Mouse (Mus musculus) MEL (cell line): ENCODE results near the gene Gsn. TPM values are rescaled to one million over a fixed set of nuclear protein-coding genes. Genes with fewer than 3 reads are reported as not detected.

Experiments used
- DNase-seq: peaks from one replicate; pipeline ENCODE4 v3.0.0; 2011; ENCODE audit warnings: low read depth, low spot score
- H3K27ac ChIP-seq: 2 replicates; pipeline ENCODE4 v1.5.1; 2012; ENCODE audit warnings: low read depth, mild to moderate bottlenecking, control low read depth, low read length, moderate library complexity; ENCODE audit not compliant: control insufficient read depth
- H3K27me3 ChIP-seq, 2 experiments: fragments of 150-350 bp in 1 of 2; sonication (generic) in 1 of 2; 2 replicates each; pipeline ENCODE4 v1.6.1; 2012; ENCODE audit warnings: low read length in 2 of 2, mild to moderate bottlenecking in 2 of 2, improper control_type of control experiment in 1 of 2, moderate library complexity in 1 of 2; ENCODE audit not compliant: insufficient read depth in 2 of 2, control insufficient read depth in 1 of 2
- H3K36me3 ChIP-seq, 2 experiments: 2 replicates each; pipeline ENCODE4 v1.6.1; 2012 to 2014; ENCODE audit warnings: low read length in 2 of 2, improper control_type of control experiment in 1 of 2, inconsistent platforms in 1 of 2, mild to moderate bottlenecking in 1 of 2; ENCODE audit not compliant: insufficient read depth in 2 of 2, control insufficient read depth in 1 of 2
- H3K4me1 ChIP-seq, 2 experiments: fragments of 150-350 bp in 1 of 2; sonication (generic) in 1 of 2; 2 replicates each; pipeline ENCODE4 v1.6.1; 2012; ENCODE audit warnings: low read length in 2 of 2, improper control_type of control experiment in 1 of 2, mild to moderate bottlenecking in 1 of 2; ENCODE audit not compliant: insufficient read depth in 2 of 2, control insufficient read depth in 1 of 2
- H3K4me3 ChIP-seq, 2 experiments: fragments of 150-350 bp in 1 of 2; sonication (generic) in 1 of 2; 2 replicates each; pipeline ENCODE4 v1.5.1; 2012; ENCODE audit warnings: low read depth in 2 of 2, low read length in 2 of 2, mild to moderate bottlenecking in 2 of 2, moderate library complexity in 2 of 2, control low read depth in 1 of 2, improper control_type of control experiment in 1 of 2; ENCODE audit not compliant: control insufficient read depth in 1 of 2, insufficient read depth in 1 of 2
- H3K79me2 ChIP-seq: 2 replicates; pipeline ENCODE4 v1.6.1; 2012; ENCODE audit warnings: mild to moderate bottlenecking, low read length, moderate library complexity; ENCODE audit not compliant: control insufficient read depth, poor library complexity, insufficient read depth
- H3K9ac ChIP-seq: 2 replicates; pipeline ENCODE4 v1.6.1; 2012; ENCODE audit warnings: low read depth, mild to moderate bottlenecking, control low read depth, low read length, moderate library complexity; ENCODE audit not compliant: control insufficient read depth, poor library complexity, severe bottlenecking
- H3K9me3 ChIP-seq: fragments of 150-350 bp; sonication (generic); replicated peaks from 2 replicates; pipeline ENCODE4 v1.6.1; 2012; ENCODE audit warnings: mild to moderate bottlenecking, low read length, improper control_type of control experiment, moderate library complexity; ENCODE audit not compliant: insufficient read depth
- BHLHE40 ChIP-seq: IDR thresholded peaks from 2 replicates; pipeline ENCODE4 v1.6.1; 2012; ENCODE audit warnings: low read depth, mild to moderate bottlenecking, inconsistent platforms, low read length, improper control_type of control experiment, borderline replicate concordance
- CTCF ChIP-seq, 3 experiments: IDR thresholded peaks in 2 of 3; conservative IDR thresholded peaks in 1 of 3; 2 replicates each; pipeline ENCODE4 v1.5.1; 2011 to 2012; ENCODE audit warnings: low read length in 3 of 3, low read depth in 2 of 3, mild to moderate bottlenecking in 2 of 3, improper control_type of control experiment in 1 of 3, inconsistent platforms in 1 of 3, mixed read lengths in 1 of 3, moderate library complexity in 1 of 3; ENCODE audit not compliant: control insufficient read depth in 1 of 3, insufficient read depth in 1 of 3, poor library complexity in 1 of 3, severe bottlenecking in 1 of 3
- E2F4 ChIP-seq: IDR thresholded peaks from 2 replicates; pipeline ENCODE4 v1.6.1; 2011; ENCODE audit warnings: low read depth, low read length, improper control_type of control experiment, borderline replicate concordance
- ELF1 ChIP-seq: IDR thresholded peaks from 2 replicates; pipeline ENCODE4 v1.6.1; 2014; ENCODE audit warnings: low read depth, mild to moderate bottlenecking, inconsistent platforms, low read length, improper control_type of control experiment, moderate library complexity
- EP300 ChIP-seq, 2 experiments: IDR thresholded peaks; 2 replicates each; pipeline ENCODE4 v1.6.1; 2011; ENCODE audit warnings: improper control_type of control experiment in 2 of 2, low read length in 2 of 2, low read depth in 1 of 2, mild to moderate bottlenecking in 1 of 2
- ETS1 ChIP-seq: IDR thresholded peaks from 2 replicates; pipeline ENCODE4 v1.6.1; 2012; ENCODE audit warnings: low read depth, mild to moderate bottlenecking, inconsistent platforms, low read length, improper control_type of control experiment, moderate library complexity
- GATA1 ChIP-seq: IDR thresholded peaks from 2 replicates; pipeline ENCODE4 v1.6.1; 2011; ENCODE audit warnings: low read depth, low read length, improper control_type of control experiment
- HCFC1 ChIP-seq: IDR thresholded peaks from 2 replicates; pipeline ENCODE4 v1.6.1; 2012; ENCODE audit warnings: low read depth, mild to moderate bottlenecking, inconsistent platforms, low read length, improper control_type of control experiment, moderate library complexity
- JUND ChIP-seq: IDR thresholded peaks from 2 replicates; pipeline ENCODE4 v1.6.1; 2011; ENCODE audit warnings: low read depth, mild to moderate bottlenecking, improper control_type of control experiment, low read length
- KAT2A ChIP-seq: conservative IDR thresholded peaks from 2 replicates; pipeline ENCODE4 v1.6.1; 2012; ENCODE audit warnings: low read depth, low read length, improper control_type of control experiment, inconsistent platforms
- MAFK ChIP-seq: IDR thresholded peaks from 2 replicates; pipeline ENCODE4 v1.6.1; 2011; ENCODE audit warnings: low read depth, mild to moderate bottlenecking, low read length, improper control_type of control experiment, borderline replicate concordance
- MAZ ChIP-seq: IDR thresholded peaks from 2 replicates; pipeline ENCODE4 v1.6.1; 2012; ENCODE audit warnings: low read depth, mild to moderate bottlenecking, inconsistent platforms, low read length, improper control_type of control experiment
- MXI1 ChIP-seq: IDR thresholded peaks from 2 replicates; pipeline ENCODE4 v1.6.1; 2011; ENCODE audit warnings: mild to moderate bottlenecking, low read depth, low read length, improper control_type of control experiment
- MYB ChIP-seq: IDR thresholded peaks from 2 replicates; pipeline ENCODE4 v1.6.1; 2011; ENCODE audit warnings: mild to moderate bottlenecking, low read depth, low read length, improper control_type of control experiment
- MYC ChIP-seq: IDR thresholded peaks from 2 replicates; pipeline ENCODE4 v1.6.1; 2011; ENCODE audit warnings: low read depth, mild to moderate bottlenecking, low read length, improper control_type of control experiment, moderate library complexity
- NELFE ChIP-seq: IDR thresholded peaks from 2 replicates; pipeline ENCODE4 v1.6.1; 2011; ENCODE audit warnings: low read depth, low read length, improper control_type of control experiment
- NRF1 ChIP-seq: IDR thresholded peaks from 2 replicates; pipeline ENCODE4 v1.6.1; 2014; ENCODE audit warnings: low read depth, mild to moderate bottlenecking, inconsistent platforms, low read length, improper control_type of control experiment, moderate library complexity; ENCODE audit not compliant: poor library complexity, insufficient read depth, severe bottlenecking
- POLR2AphosphoS2 ChIP-seq: IDR thresholded peaks from 2 replicates; pipeline ENCODE4 v1.6.1; 2011; ENCODE audit warnings: low read length, improper control_type of control experiment
- RCOR1 ChIP-seq: IDR thresholded peaks from 2 replicates; pipeline ENCODE4 v1.6.1; 2012; ENCODE audit warnings: low read depth, mild to moderate bottlenecking, inconsistent platforms, low read length, improper control_type of control experiment
- SIN3A ChIP-seq: IDR thresholded peaks from 2 replicates; pipeline ENCODE4 v1.6.1; 2012; ENCODE audit warnings: low read length, improper control_type of control experiment, inconsistent platforms
- SMC3 ChIP-seq: IDR thresholded peaks from 2 replicates; pipeline ENCODE4 v1.6.1; 2011; ENCODE audit warnings: low read depth, low read length, improper control_type of control experiment
- TAL1 ChIP-seq: IDR thresholded peaks from 2 replicates; pipeline ENCODE4 v1.6.1; 2012; ENCODE audit warnings: mild to moderate bottlenecking, inconsistent platforms, low read length, moderate library complexity, mixed read lengths
- TBP ChIP-seq: IDR thresholded peaks from 2 replicates; pipeline ENCODE4 v1.8.0; 2011; ENCODE audit warnings: low read depth, low read length, improper control_type of control experiment
- TCF12 ChIP-seq: IDR thresholded peaks from 2 replicates; pipeline ENCODE4 v1.6.1; 2014; ENCODE audit warnings: low read depth, mild to moderate bottlenecking, inconsistent platforms, low read length, improper control_type of control experiment, moderate library complexity
- UBTF ChIP-seq: IDR thresholded peaks from 2 replicates; pipeline ENCODE4 v1.6.1; 2012; ENCODE audit warnings: low read depth, mild to moderate bottlenecking, inconsistent platforms, low read length, improper control_type of control experiment, moderate library complexity, borderline replicate concordance; ENCODE audit not compliant: insufficient read depth
- USF1 ChIP-seq: IDR thresholded peaks from 2 replicates; pipeline ENCODE4 v1.6.1; 2014; ENCODE audit warnings: low read depth, mild to moderate bottlenecking, inconsistent platforms, low read length, improper control_type of control experiment, moderate library complexity
- USF2 ChIP-seq, 2 experiments: IDR thresholded peaks; 2 replicates each; pipeline ENCODE4 v1.6.1; 2011 to 2012; ENCODE audit warnings: improper control_type of control experiment in 2 of 2, low read length in 2 of 2, borderline replicate concordance in 1 of 2, inconsistent platforms in 1 of 2, low read depth in 1 of 2, mild to moderate bottlenecking in 1 of 2; ENCODE audit not compliant: insufficient read depth in 1 of 2
- ZKSCAN1 ChIP-seq: IDR thresholded peaks from 2 replicates; pipeline ENCODE4 v1.6.1; 2012; ENCODE audit warnings: low read depth, mild to moderate bottlenecking, inconsistent platforms, low read length, improper control_type of control experiment, moderate library complexity
- ZMIZ1 ChIP-seq: IDR thresholded peaks from 2 replicates; pipeline ENCODE4 v1.6.1; 2012; ENCODE audit warnings: low read depth, mild to moderate bottlenecking, inconsistent platforms, low read length, improper control_type of control experiment, moderate library complexity
- ZNF384 ChIP-seq: IDR thresholded peaks from 2 replicates; pipeline ENCODE4 v1.6.1; 2012; ENCODE audit warnings: low read depth, mild to moderate bottlenecking, inconsistent platforms, low read length, improper control_type of control experiment
- polyA plus RNA-seq, 2 experiments: library from polyadenylated mRNA; stranded (reverse) in 1 of 2; unstranded in 1 of 2; fragments of >175 nt in 1 of 2; fragments of >200 nt in 1 of 2; gene quantifications; 2 replicates each; pipeline versions ENCODE4 v1.2.1 to v1.2.4; 2012; ENCODE audit warnings: low replicate concordance in 2 of 2, low read depth in 1 of 2; ENCODE audit not compliant: insufficient read length in 2 of 2, insufficient read depth in 1 of 2, missing spikeins in 1 of 2
- total RNA-seq: library from RNA; depleted of rRNA; stranded (reverse); fragments of 300-350 nt; gene quantifications from 2 replicates; pipeline ENCODE4 v1.2.3, GENCODE M21; 2012

Gsn gene
- total and polyA plus RNA-seq, 3 experiments: 8.0 to 8.2 TPM; not detected in 1

GRCm38 (mm10) chr2:35269716-35270260 lies 13.6 kb downstream of the Gsn start:
- peaks cover 0 to 1% of the 10 kb centered on the region in 2 experiments; a peak in 1 of 4 replicates for H3K36me3 ChIP-seq
- peaks cover 0 to 4% of the 10 kb centered on the region in 2 experiments; a peak in 2 of 4 replicates for H3K4me1 ChIP-seq
- H3K27me3 ChIP-seq: no peaks in the 10 kb centered on the region
- no peak overlapping the region for H3K27ac ChIP-seq
- no peaks in the 10 kb centered on the region for H3K79me2 ChIP-seq
- no peak for TF ChIP-seq HCFC1
- TF ChIP-seq ETS1: no peak
- no peak for TF ChIP-seq MXI1
- TF ChIP-seq MAZ: no peak
- TF ChIP-seq USF1: no peak
- TF ChIP-seq E2F4: no peak
- TF ChIP-seq BHLHE40: no peak
- no peak for TF ChIP-seq RCOR1
- no peak for TF ChIP-seq TAL1
- no peak for TF ChIP-seq TCF12
- no peak for TF ChIP-seq NRF1
- TF ChIP-seq MAFK: no peak
- no peak for TF ChIP-seq MYC
- no peak for TF ChIP-seq MYB
- TF ChIP-seq ZKSCAN1: no peak
- no peak for TF ChIP-seq TBP
- no peak for TF ChIP-seq JUND
- H3K9ac ChIP-seq: no peak overlapping the region
- no peak for DNase-seq
- H3K9me3 ChIP-seq: no peaks in the 10 kb centered on the region
- no peak overlapping the region for H3K4me3 ChIP-seq

GRCm38 (mm10) chr2:35270531-35270984 lies 14.4 kb downstream of the Gsn start:
- Histone ChIP-seq H3K79me2 (no peaks in the 10 kb centered on the region), H3K4me1 (no peaks in the 10 kb centered on the region), H3K4me3 (peak overlapping the region in 1 of 2 experiments; percentile 11; a peak in 1 of 4 replicates), H3K9ac (peak overlapping the region; percentile 24; the same call in 1 of the 2 replicates), H3K27me3 (no peaks in the 10 kb centered on the region), H3K36me3 (no peaks in the 10 kb centered on the region), H3K9me3 (no peaks in the 10 kb centered on the region), H3K27ac (no peak overlapping the region)
- peak; percentile 80 for DNase-seq
- TF ChIP-seq SMC3 (peak; percentile 96), KAT2A (no peak), MAZ (no peak), UBTF (no peak), ZMIZ1 (no peak), MYC (no peak), SIN3A (peak; percentile 20; the same call in 1 of the 2 replicates), POLR2AphosphoS2 (no peak), RCOR1 (no peak), ETS1 (no peak), HCFC1 (no peak), ELF1 (no peak), USF1 (no peak), CTCF (IDR thresholded peaks at IDR 0.05 in 2 of 3, conservative IDR thresholded peaks at IDR 0.05 in 1 of 3; ENCODE audit: control insufficient read depth in 1 of 3, insufficient read depth in 1 of 3, low read depth in 2 of 3, low read length in 3 of 3, poor library complexity in 1 of 3, severe bottlenecking in 1 of 3) (peak; percentile 74 to 82 (median 79)), GATA1 (no peak), ZKSCAN1 (no peak), NELFE (no peak), EP300 (IDR thresholded peaks at IDR 0.05; ENCODE audit: low read depth in 1 of 2, low read length in 2 of 2) (no peak), NRF1 (no peak), ZNF384 (no peak), MYB (no peak), USF2 (IDR thresholded peaks at IDR 0.05; ENCODE audit: borderline replicate concordance in 1 of 2, insufficient read depth in 1 of 2, low read depth in 1 of 2, low read length in 2 of 2) (no peak)
